Mouse (Mus musculus): Measurements from ENCODE around the gene Gm10354.
"Not testable (repeated sequence)": the region's sequence is repeated elsewhere in the genome, so short reads cannot be mapped to it uniquely, and the experiment has no call there.

Gm10354 gene

GRCm38 (mm10) chr5:14978835-14979234 lies at the start of gene Gm10354:
Gm10354 (minus strand) TSS chr5:14978935.
- DNase-seq (ENCODE audit: low spot score), result not testable (repeated sequence)

DNA sequence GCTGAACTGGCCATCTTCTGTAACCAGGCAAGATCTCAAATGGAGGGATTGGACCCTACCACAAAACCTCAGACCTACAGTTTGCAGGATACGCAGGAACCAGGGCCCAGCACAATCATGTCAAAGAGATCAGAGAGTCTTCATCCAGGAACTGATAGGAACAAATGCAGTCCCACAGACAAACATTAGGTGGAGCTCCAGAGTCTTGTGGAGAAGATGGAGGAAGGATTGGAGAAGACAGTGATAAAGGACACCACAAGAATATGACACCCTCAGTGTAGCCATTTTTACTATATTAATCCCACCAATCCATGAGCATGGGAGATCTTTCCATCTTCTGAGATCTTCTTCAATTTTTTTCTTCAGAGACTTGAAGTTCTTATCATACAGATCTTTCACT lies 45.6 kb upstream of the Gm10354 start:
- not testable (repeated sequence) for DNase-seq (ENCODE audit: low spot score)

DNA sequence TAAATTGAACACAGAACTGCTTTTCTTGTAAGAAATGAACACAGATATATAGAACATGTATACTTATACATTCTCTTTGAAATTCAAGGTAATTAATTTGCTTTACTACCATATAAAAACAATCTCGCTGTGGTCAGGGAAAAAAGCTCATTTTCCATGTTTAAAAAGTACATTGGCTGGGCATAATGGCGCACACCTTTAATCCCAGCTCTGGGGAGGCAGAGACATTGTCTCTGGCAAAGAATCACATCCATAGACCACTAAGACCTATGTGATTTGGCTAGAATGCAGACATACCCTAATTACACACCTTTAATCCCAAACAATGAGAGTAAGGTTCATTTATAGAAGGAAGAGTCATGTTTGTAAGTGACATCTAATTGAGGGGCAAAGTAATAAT lies 41.3 kb upstream of the Gm10354 start:
- DNase-seq (ENCODE audit: low spot score), result not testable (repeated sequence)

DNA sequence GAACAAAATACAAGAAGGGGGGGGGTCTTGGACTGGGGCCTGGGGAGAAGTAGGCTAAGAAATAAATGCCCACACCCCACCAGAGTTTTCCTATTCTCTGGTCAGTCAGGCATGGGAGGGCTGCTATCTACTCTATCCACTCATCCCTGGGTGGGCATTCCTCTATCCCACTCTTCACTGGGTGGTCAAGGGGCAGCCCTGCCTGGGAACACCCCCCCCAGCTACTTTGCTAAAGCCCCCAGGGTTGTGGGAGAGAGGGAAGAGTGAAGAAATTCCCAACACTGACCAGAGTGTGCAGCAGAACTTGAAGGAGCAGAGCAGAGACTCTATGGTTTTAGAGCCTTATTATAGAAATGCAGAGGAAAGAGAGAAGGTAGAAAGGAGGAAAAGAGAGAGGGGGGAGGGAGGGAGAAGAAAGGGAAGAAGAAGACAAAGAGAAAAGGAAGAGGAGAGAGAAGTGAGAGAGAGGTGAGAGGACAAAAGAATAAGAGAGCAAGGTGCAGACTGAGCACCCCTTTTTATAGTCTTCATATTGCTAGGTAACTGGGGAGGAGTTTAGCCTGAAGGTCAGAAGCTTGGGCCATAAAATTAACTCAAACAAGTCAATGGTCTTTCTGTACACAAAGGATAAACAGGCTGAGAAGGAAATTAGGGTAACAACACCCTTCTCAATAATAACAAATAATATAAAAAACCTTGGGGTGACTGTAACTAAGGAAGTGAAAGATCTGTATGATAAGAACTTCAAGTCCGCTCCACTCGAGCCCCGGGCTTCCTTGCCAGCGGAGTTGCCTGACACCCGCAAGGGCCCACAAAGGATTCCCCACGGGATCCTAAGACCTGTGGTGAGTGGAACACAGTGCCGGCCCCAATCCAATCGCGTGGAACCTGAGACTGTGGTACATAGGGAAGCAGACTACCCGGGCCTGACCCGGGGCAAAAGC lies 32.2 kb upstream of the Gm10354 start:
- not testable (repeated sequence) for DNase-seq (ENCODE audit: low spot score)

GRCm38 (mm10) chr5:15006907-15007306 lies 28.2 kb upstream of the Gm10354 start:
- not testable (repeated sequence) for DNase-seq (ENCODE audit: low spot score)

- not testable (repeated sequence) for DNase-seq (ENCODE audit: low spot score)
These were observed 27.6 kb upstream of the Gm10354 start for GRCm38 (mm10) chr5:15006288-15006687.

GRCm38 (mm10) chr5:15005584-15005983 lies 26.8 kb upstream of the Gm10354 start:
- DNase-seq (ENCODE audit: low spot score), result not testable (repeated sequence)

- DNase-seq (ENCODE audit: low spot score), result not testable (repeated sequence)
These were observed 26.1 kb upstream of the Gm10354 start for GRCm38 (mm10) chr5:15004569-15005562.

DNA sequence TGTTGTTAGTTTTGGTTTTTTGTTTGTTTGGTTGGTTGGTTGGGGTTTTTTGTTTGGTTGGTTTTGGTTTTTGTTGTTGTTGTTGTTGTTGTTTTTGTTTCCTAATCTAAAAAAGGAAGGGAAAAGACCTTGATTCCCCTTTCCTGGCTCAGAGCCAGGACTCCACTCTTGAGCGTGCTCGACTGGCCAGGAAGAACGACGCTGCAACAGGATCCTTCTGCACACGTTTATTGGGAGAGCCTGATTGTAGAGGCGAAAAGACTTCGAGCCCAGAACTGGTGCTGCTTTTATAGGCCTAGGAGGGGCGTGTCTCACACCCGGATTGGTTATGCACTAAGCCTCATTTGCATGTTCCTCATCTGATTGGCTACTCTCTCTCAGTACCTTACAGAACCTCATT lies 19.3 kb upstream of the Gm10354 start:
- DNase-seq (ENCODE audit: low spot score), result not testable (repeated sequence)

GRCm38 (mm10) chr5:14997556-14997955 lies 18.8 kb upstream of the Gm10354 start:
- DNase-seq (ENCODE audit: low spot score), result not testable (repeated sequence)

DNA sequence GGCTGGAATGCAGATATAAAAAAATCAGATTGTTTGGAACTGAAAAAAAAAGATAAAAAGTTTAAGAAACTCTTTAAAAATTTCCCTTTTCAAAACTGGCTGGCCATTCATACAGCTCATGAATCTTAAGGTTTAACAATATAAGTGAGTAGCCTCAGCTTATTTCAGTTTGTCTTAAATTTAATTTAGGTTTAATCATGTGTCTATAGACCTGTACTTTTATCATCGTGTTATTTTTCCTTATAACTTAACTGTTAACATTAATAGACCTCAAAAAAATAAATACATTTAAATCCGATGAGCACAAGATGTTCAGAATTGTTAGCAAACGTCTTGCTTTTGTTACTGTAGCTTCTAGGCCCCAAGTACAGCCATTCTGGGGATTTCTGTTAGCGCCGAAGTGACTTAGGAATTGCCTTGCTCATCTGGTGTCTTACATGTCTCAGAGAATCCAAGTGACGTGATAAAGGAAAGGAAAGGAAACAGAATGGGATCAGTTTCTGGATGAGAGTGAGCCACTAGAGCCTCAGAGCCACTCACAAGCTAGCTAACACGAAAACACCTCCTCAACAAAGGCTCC lies 18.0 kb upstream of the Gm10354 start:
- DNase-seq (ENCODE audit: low spot score), result not testable (repeated sequence)

DNA sequence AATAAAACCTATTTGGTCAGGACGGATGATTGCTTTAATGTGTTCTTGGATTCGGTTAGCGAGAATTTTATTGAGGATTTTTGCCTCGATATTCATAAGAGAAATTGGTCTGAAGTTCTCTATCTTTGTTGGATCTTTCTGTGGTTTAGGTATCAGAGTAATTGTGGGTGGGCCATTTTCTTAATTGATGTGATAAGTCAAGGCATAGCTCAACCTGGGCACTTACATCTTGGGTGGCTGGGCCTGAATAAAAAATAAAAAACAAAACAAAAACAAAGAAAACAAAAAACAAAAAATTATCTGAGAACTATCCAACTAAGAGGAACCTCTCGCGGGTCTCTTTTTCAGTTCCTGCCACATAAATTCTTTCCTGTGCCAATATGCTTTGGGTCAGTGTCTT lies 15.4 kb upstream of the Gm10354 start:
- not testable (repeated sequence) for DNase-seq (ENCODE audit: low spot score)

- DNase-seq (ENCODE audit: low spot score), result not testable (repeated sequence)
These were observed 11.8 kb upstream of the Gm10354 start for GRCm38 (mm10) chr5:14990375-14991158.

- DNase-seq (ENCODE audit: low spot score), result not testable (repeated sequence)
These were observed 8.1 kb upstream of the Gm10354 start for GRCm38 (mm10) chr5:14986649-14987387.

DNA sequence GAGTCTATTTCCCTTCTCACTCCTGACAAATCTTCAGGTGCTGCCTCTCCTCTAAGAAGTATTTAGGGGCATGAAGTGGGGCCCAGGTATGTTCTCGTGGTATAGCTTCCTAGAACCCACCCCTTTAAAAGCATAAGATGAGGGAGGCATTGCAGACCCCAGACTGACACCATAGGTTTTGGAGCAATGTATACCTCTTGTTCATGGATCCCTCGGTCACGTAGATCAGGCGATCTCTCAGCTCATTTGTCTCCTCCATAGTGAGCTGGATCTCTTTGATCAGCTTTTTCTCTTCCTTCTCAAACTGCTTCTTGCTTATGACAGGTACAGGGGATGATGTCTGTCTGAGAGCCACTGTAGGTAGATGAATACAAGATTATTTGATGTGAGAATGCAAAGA lies 1.4 kb downstream of the Gm10354 start:
- not testable (repeated sequence) for DNase-seq (ENCODE audit: low spot score)

GRCm38 (mm10) chr5:14975294-14975693 lies 3.4 kb downstream of the Gm10354 start:
- not testable (repeated sequence) for DNase-seq (ENCODE audit: low spot score)

GRCm38 (mm10) chr5:14972841-14973240 lies 5.9 kb downstream of the Gm10354 start:
- not testable (repeated sequence) for DNase-seq (ENCODE audit: low spot score)

- not testable (repeated sequence) for DNase-seq (ENCODE audit: low spot score)
These were observed 14.9 kb downstream of the Gm10354 start for GRCm38 (mm10) chr5:14963821-14964220.

- DNase-seq (ENCODE audit: low spot score), result not testable (repeated sequence)
These were observed 17.2 kb downstream of the Gm10354 start for GRCm38 (mm10) chr5:14961502-14961901.
